Mouse (Mus musculus) C2C12 (cell line): ENCODE data around the gene Tsen34. TPM values are rescaled to one million over a fixed set of nuclear protein-coding genes. Genes with fewer than 3 reads are reported as not detected.

Source experiments
- microRNA-seq: library from miRNA; unstranded; fragments of <30 nt; microRNA quantifications from one replicate; pipeline ENCODE4, GENCODE M21; 2019; ENCODE audit warnings: borderline microRNAs expressed
- polyA plus RNA-seq: library from polyadenylated mRNA; unstranded; fragments of >200 nt; fragmentation: generic; extraction: Trizol; gene quantifications from one replicate; pipeline ENCODE4 v1.2.1, GENCODE M21; 2012; ENCODE audit warnings: missing spikeins

Tsen34 gene
- polyA plus RNA-seq, 1 experiment, result 215 TPM

Small RNAs within 50 kb of the gene (microRNA-seq; reads per million reads assigned to microRNA genes)
- 0.84 reads per million, percentile 18 among the genes with 10 or more reads in this experiment for gene Mir3572

Other genes starting within 250 kb of the Tsen34 start
- gene Tarm1, start 190.2 kb upstream of the Tsen34 start, polyA plus RNA-seq, result not detected
- gene Oscar, start 76.7 kb upstream of the Tsen34 start, polyA plus RNA-seq, result 0.05 TPM
- 386 TPM for gene Ndufa3, start 75.5 kb upstream of the Tsen34 start, polyA plus RNA-seq
- 24.6 TPM for gene Tfpt, start 62.9 kb upstream of the Tsen34 start, polyA plus RNA-seq
- gene Prpf31, start 62.9 kb upstream of the Tsen34 start, polyA plus RNA-seq, result 102 TPM
- gene Cnot3, start 47.6 kb upstream of the Tsen34 start, polyA plus RNA-seq, result 87.1 TPM
- gene Leng1, start 27.0 kb upstream of the Tsen34 start, polyA plus RNA-seq, result 10.4 TPM
- 1.8 TPM for gene Tmc4, start 15.3 kb upstream of the Tsen34 start, polyA plus RNA-seq
- 45.8 TPM for gene Mboat7, start 660 bp downstream of the Tsen34 start, polyA plus RNA-seq
- 3,200 TPM for gene Rps9, start 11.1 kb downstream of the Tsen34 start, polyA plus RNA-seq
- not detected for gene Pirb, start 27.5 kb downstream of the Tsen34 start, polyA plus RNA-seq
- gene Gm15448, start 132.8 kb downstream of the Tsen34 start, polyA plus RNA-seq, result not detected
- not detected for gene Pira2, start 152.2 kb downstream of the Tsen34 start, polyA plus RNA-seq
- gene Gm14548, start 205.3 kb downstream of the Tsen34 start, polyA plus RNA-seq, result not detected
- not detected for gene Lilra6, start 222.6 kb downstream of the Tsen34 start, polyA plus RNA-seq